Mouse (Mus musculus): ENCODE data around the gene Gsta3. TPM values are rescaled to one million over a fixed set of nuclear protein-coding genes. Genes with fewer than 3 reads are reported as not detected.
"Not testable (repeated sequence)": the region's sequence is repeated elsewhere in the genome, so short reads cannot be mapped to it uniquely, and the experiment has no call there.

Gene Gsta3
- total and polyA plus RNA-seq, 3 experiments = 0.27 to 1.2 TPM; not detected in 1

DNA sequence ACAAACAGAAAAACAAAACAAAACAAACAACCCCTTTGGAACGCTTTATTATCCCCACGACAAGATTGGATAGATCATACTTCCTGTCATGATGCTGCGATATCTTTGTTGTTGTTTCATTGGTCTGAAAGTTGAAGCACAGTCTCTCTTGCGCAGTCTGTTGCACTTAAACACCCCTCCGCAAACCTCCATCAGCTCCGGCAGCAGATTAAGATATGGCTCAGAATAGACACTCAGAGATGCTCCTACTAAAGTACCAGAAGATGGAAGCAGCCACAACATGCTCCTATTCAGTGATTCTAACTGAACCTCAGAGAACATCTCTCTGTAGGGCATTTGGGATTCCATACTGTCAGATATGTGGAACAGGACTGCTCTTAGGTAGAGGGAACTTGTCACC is 32.7 kb downstream of the Gsta3 start:
- peaks cover 20% of the 10 kb centered on the region; the same call in 1 of the 2 replicates for H3K4me1 ChIP-seq (ENCODE audit: insufficient read depth, low read depth, low read length)
- H3K4me3 ChIP-seq (ENCODE audit: low read depth, low read length) = no peak overlapping the region
- no peak for TF ChIP-seq POLR2AphosphoS5 (IDR thresholded peaks at IDR 0.05; ENCODE audit: insufficient replicate concordance, low read depth, low read length)
- TF ChIP-seq GATA1 (IDR thresholded peaks at IDR 0.05; ENCODE audit: borderline replicate concordance, low read length) = no peak
- TF ChIP-seq TAL1 (conservative IDR thresholded peaks at IDR 0.05; ENCODE audit: low read depth, low read length) = no peak
- no peak for TF ChIP-seq GATA2 (IDR thresholded peaks at IDR 0.05; ENCODE audit: borderline replicate concordance, low read depth, low read length)
- no peak for TF ChIP-seq CTCF (IDR thresholded peaks at IDR 0.05; ENCODE audit: low read depth, low read length)
- ATAC-seq (ENCODE audit: extremely low read depth, insufficient number of reproducible peaks, low FRiP score, poor library complexity, severe bottlenecking) (no peak), DNase-seq (ENCODE audit: low spot score) (no peak)
- no peaks in the 10 kb centered on the region for H3K36me3 ChIP-seq (replicated peaks)
- H3K9me3 ChIP-seq (replicated peaks) = no peaks in the 10 kb centered on the region
- H3K27me3 ChIP-seq (ENCODE audit: insufficient read depth, low read length) = peaks cover 23% of the 10 kb centered on the region

- peaks cover 29% of the 10 kb centered on the region for H3K27me3 ChIP-seq (ENCODE audit: insufficient read depth, low read length)
- H3K9me3 ChIP-seq (replicated peaks) = no peaks in the 10 kb centered on the region
- DNase-seq (ENCODE audit: low spot score) (no peak), ATAC-seq (ENCODE audit: extremely low read depth, insufficient number of reproducible peaks, low FRiP score, poor library complexity, severe bottlenecking) (no peak)
- no peak for TF ChIP-seq GATA2 (IDR thresholded peaks at IDR 0.05; ENCODE audit: borderline replicate concordance, low read depth, low read length)
- no peak for TF ChIP-seq POLR2AphosphoS5 (IDR thresholded peaks at IDR 0.05; ENCODE audit: insufficient replicate concordance, low read depth, low read length)
- peaks cover 26% of the 10 kb centered on the region for H3K4me1 ChIP-seq (ENCODE audit: insufficient read depth, low read depth, low read length)
- H3K4me3 ChIP-seq (ENCODE audit: low read depth, low read length) = no peak overlapping the region
- no peaks in the 10 kb centered on the region for H3K36me3 ChIP-seq (replicated peaks)
Observed at GRCm38 (mm10) chr1:21274437-21275040, 34.1 kb downstream of the Gsta3 start.

- not testable (repeated sequence) for DNase-seq (ENCODE audit: low spot score); ATAC-seq (ENCODE audit: extremely low read depth, insufficient number of reproducible peaks, low FRiP score, poor library complexity, severe bottlenecking); H3K36me3 ChIP-seq (replicated peaks); H3K9me3 ChIP-seq (replicated peaks); H3K4me3 ChIP-seq (ENCODE audit: low read depth, low read length)
- H3K4me1 ChIP-seq (ENCODE audit: insufficient read depth, low read depth, low read length) = peaks cover 26% of the 10 kb centered on the region
- H3K27me3 ChIP-seq (ENCODE audit: insufficient read depth, low read length) = peaks cover 29% of the 10 kb centered on the region
Observed at GRCm38 (mm10) chr1:21275366-21275765, 35.0 kb downstream of the Gsta3 start.

DNA sequence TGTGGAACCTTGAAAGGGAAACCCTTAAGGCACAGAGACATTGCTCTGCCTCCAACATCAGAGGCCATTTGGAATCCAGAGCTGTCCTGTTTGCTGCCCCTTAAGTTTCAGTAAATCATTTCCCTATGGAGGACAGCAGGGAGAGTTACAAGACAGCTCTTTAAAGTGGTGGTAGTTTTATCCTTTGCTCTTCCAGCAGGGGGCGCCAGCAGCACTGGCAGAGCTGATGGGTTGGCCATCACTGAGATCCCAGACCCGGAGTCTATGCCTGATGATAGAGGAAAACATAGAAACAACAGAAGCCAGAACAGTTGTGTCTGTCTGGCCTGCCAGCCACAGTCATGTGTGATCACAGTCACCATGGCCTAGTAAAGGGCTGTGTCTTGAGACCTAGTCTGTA is 35.8 kb downstream of the Gsta3 start:
- not testable (repeated sequence) for H3K36me3 ChIP-seq (replicated peaks); H3K4me3 ChIP-seq (ENCODE audit: low read depth, low read length); H3K9me3 ChIP-seq (replicated peaks); DNase-seq (ENCODE audit: low spot score)
- ATAC-seq (ENCODE audit: extremely low read depth, insufficient number of reproducible peaks, low FRiP score, poor library complexity, severe bottlenecking) = peak; percentile 65; the same call in 1 of the 2 replicates
- H3K4me1 ChIP-seq (ENCODE audit: insufficient read depth, low read depth, low read length) = peaks cover 23% of the 10 kb centered on the region
- peaks cover 24% of the 10 kb centered on the region for H3K27me3 ChIP-seq (ENCODE audit: insufficient read depth, low read length)

DNA sequence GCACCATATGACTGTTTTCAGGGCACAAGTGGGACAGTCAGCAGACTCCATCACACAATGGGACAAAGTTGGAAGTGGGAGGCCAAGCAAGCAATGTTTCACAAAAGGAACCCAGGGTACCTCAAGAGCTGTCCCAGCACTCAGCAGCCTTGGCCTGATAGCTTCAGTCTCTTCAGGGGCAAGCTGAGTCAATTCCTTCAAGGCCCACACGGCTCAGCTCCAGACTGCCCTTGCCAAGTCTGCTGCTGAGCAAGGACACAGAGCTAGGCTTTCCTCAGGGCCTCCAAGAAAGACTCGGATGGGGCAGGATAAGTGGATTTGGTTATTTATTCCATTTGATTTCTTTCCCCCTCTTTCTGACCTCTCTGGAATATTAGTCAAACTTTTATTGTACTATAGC is 39.9 kb downstream of the Gsta3 start:
- TF ChIP-seq GATA2 (IDR thresholded peaks at IDR 0.05; ENCODE audit: borderline replicate concordance, low read depth, low read length) = no peak
- no peak for TF ChIP-seq CTCF (IDR thresholded peaks at IDR 0.05; ENCODE audit: low read depth, low read length)
- no peak for TF ChIP-seq TAL1 (conservative IDR thresholded peaks at IDR 0.05; ENCODE audit: low read depth, low read length)
- TF ChIP-seq GATA1 (IDR thresholded peaks at IDR 0.05; ENCODE audit: borderline replicate concordance, low read length) = no peak
- TF ChIP-seq POLR2AphosphoS5 (IDR thresholded peaks at IDR 0.05; ENCODE audit: insufficient replicate concordance, low read depth, low read length) = no peak
- no peak for ATAC-seq (ENCODE audit: extremely low read depth, insufficient number of reproducible peaks, low FRiP score, poor library complexity, severe bottlenecking)

GRCm38 (mm10) chr1:21284644-21285043 is 44.3 kb downstream of the Gsta3 start:
- not testable (repeated sequence) for H3K4me3 ChIP-seq (ENCODE audit: low read depth, low read length); H3K4me1 ChIP-seq (ENCODE audit: insufficient read depth, low read depth, low read length); DNase-seq (ENCODE audit: low spot score); H3K36me3 ChIP-seq (replicated peaks); H3K9me3 ChIP-seq (replicated peaks); ATAC-seq (ENCODE audit: extremely low read depth, insufficient number of reproducible peaks, low FRiP score, poor library complexity, severe bottlenecking)
- H3K27me3 ChIP-seq (ENCODE audit: insufficient read depth, low read length) = peaks cover 15% of the 10 kb centered on the region

More for the DNA sequence above, 39.9 kb downstream of the Gsta3 start:
- no peak overlapping the region for H3K4me3 ChIP-seq (ENCODE audit: low read depth, low read length)
- H3K27me3 ChIP-seq (ENCODE audit: insufficient read depth, low read length) = peaks cover 20% of the 10 kb centered on the region
- no peak for DNase-seq (ENCODE audit: low spot score)
- no peaks in the 10 kb centered on the region for H3K9me3 ChIP-seq (replicated peaks)
- peaks cover 14% of the 10 kb centered on the region for H3K4me1 ChIP-seq (ENCODE audit: insufficient read depth, low read depth, low read length)
- H3K36me3 ChIP-seq (replicated peaks) = no peaks in the 10 kb centered on the region

- ATAC-seq (ENCODE audit: extremely low read depth, insufficient number of reproducible peaks, low FRiP score, poor library complexity, severe bottlenecking) = no peak
- peaks cover 2% of the 10 kb centered on the region for H3K4me1 ChIP-seq (ENCODE audit: insufficient read depth, low read depth, low read length)
- peaks cover 20% of the 10 kb centered on the region for H3K27me3 ChIP-seq (ENCODE audit: insufficient read depth, low read length)
- no peak for DNase-seq (ENCODE audit: low spot score)
- no peak overlapping the region for H3K4me3 ChIP-seq (ENCODE audit: low read depth, low read length)
- no peak for TF ChIP-seq POLR2AphosphoS5 (IDR thresholded peaks at IDR 0.05; ENCODE audit: insufficient replicate concordance, low read depth, low read length)
- no peak for TF ChIP-seq CTCF (IDR thresholded peaks at IDR 0.05; ENCODE audit: low read depth, low read length)
- TF ChIP-seq GATA2 (IDR thresholded peaks at IDR 0.05; ENCODE audit: borderline replicate concordance, low read depth, low read length) = no peak
- no peak for TF ChIP-seq TAL1 (conservative IDR thresholded peaks at IDR 0.05; ENCODE audit: low read depth, low read length)
- TF ChIP-seq GATA1 (IDR thresholded peaks at IDR 0.05; ENCODE audit: borderline replicate concordance, low read length) = no peak
- no peaks in the 10 kb centered on the region for H3K9me3 ChIP-seq (replicated peaks)
- no peaks in the 10 kb centered on the region for H3K36me3 ChIP-seq (replicated peaks)
Observed at GRCm38 (mm10) chr1:21291394-21291793, 51.0 kb downstream of the Gsta3 start.
